Mouse (Mus musculus) hindbrain, embryonic 11.5 days (tissue): ENCODE measurements around the gene Wdr90. TPM values are rescaled to one million over a fixed set of nuclear protein-coding genes. Genes with fewer than 3 reads are reported as not detected.

Experiments
- ATAC-seq: fragments of 200-750 bp; cut with Nextera tagmentation; 2 replicates; pipeline ENCODE4 v1.8.0; 2017; ENCODE audit warnings: mild to moderate bottlenecking, moderate TSS enrichment, moderate library complexity; ENCODE audit not compliant: low FRiP score
- DNase-seq: peaks from one replicate; pipeline ENCODE4 v3.0.0-alpha.2; 2015; ENCODE audit warnings: low spot score
- H3K27ac ChIP-seq: fragments of 300-500 bp; sonication (generic); 2 replicates; pipeline ENCODE4 v1.5.1; 2014; ENCODE audit warnings: mild to moderate bottlenecking, low read depth, low read length
- H3K27me3 ChIP-seq: fragments of 300-500 bp; sonication (generic); 2 replicates; pipeline ENCODE4 v1.6.1; 2014; ENCODE audit warnings: mild to moderate bottlenecking, low read length, moderate library complexity, mixed read lengths; ENCODE audit not compliant: control insufficient read depth, insufficient read depth
- H3K36me3 ChIP-seq: fragments of 300-500 bp; sonication (generic); 2 replicates; pipeline ENCODE4 v1.6.1; 2014; ENCODE audit warnings: mild to moderate bottlenecking, low read length, moderate library complexity, mixed read lengths; ENCODE audit not compliant: control insufficient read depth, insufficient read depth
- H3K4me1 ChIP-seq: fragments of 300-500 bp; sonication (generic); replicated peaks from 2 replicates; pipeline ENCODE4 v1.6.1; 2014; ENCODE audit warnings: low read length, mixed read lengths; ENCODE audit not compliant: control insufficient read depth, insufficient read depth
- H3K4me2 ChIP-seq: fragments of 300-500 bp; sonication (generic); replicated peaks from 2 replicates; pipeline ENCODE4 v1.6.1; 2014; ENCODE audit warnings: mild to moderate bottlenecking, low read depth, low read length
- H3K4me3 ChIP-seq: fragments of 300-500 bp; sonication (generic); 2 replicates; pipeline ENCODE4 v1.5.1; 2014; ENCODE audit warnings: low read depth, low read length
- H3K9ac ChIP-seq: fragments of 300-500 bp; sonication (generic); 2 replicates; pipeline ENCODE4 v1.6.1; 2014; ENCODE audit warnings: low read depth, low read length
- H3K9me3 ChIP-seq: fragments of 300-500 bp; sonication (generic); 2 replicates; pipeline ENCODE4 v1.6.1; 2016; ENCODE audit warnings: low read length; ENCODE audit not compliant: control insufficient read depth
- WGBS: fragments of 180-500 bp; shearing (Covaris S2); extraction: QIAGEN DNeasy Blood & Tissue Kit; methylation state at CpG from one replicate; pipeline ENCODE4 v1.1.7; 2014; 5-methylcytosine and 5-hydroxymethylcytosine counted together
- polyA plus RNA-seq: library from polyadenylated mRNA; unstranded; fragments of >200 nt; fragmentation: Nextera tagmentation; extraction: Ambion mirVana; gene quantifications from 2 replicates; pipeline ENCODE4 v1.2.1, GENCODE M21; 2014

Gene Wdr90
- polyA plus RNA-seq, 1 experiment from 2014 or later: 13.4 TPM

- ATAC-seq (0 out of 2 replicates have a peak, but pooled peaks have one; percentile 8), DNase-seq (peak; percentile 73)
- H3K9ac ChIP-seq: peak within 1 kb of the TSS; percentile 68
- H3K4me3 ChIP-seq: peak within 1 kb of the TSS; percentile 31
- H3K9me3 ChIP-seq: no peaks in the 10 kb centered on the region
- H3K27me3 ChIP-seq: no peaks in the 10 kb centered on the region
- H3K36me3 ChIP-seq: peaks cover 26% of the 10 kb centered on the region
- WGBS: 3% methylated on average over 24 of the region's 29 CpGs
- peaks cover 29% of the 10 kb centered on the region for H3K4me1 ChIP-seq
- peak within 1 kb of the TSS; percentile 66 for H3K27ac ChIP-seq
- peak within 1 kb of the TSS; percentile 76 for H3K4me2 ChIP-seq
Observed at GRCm38 (mm10) chr17:25837076-25837410, 24.3 kb downstream of the Wdr90 start, which contains the start of gene Rhbdl1. Gene Rhbdl1, minus strand, starts transcription at chr17:25837295.

- Histone ChIP-seq H3K4me2 (peak overlapping the region; percentile 76), H3K9ac (peak overlapping the region; percentile 68), H3K27ac (peak overlapping the region; percentile 66), H3K27me3 (no peaks in the 10 kb centered on the region), H3K4me3 (peak overlapping the region; percentile 31), H3K9me3 (no peaks in the 10 kb centered on the region), H3K36me3 (peaks cover 23% of the 10 kb centered on the region), H3K4me1 (peaks cover 33% of the 10 kb centered on the region)
- no peak for ATAC-seq
- WGBS: 27% methylated on average over 21 of the region's 23 CpGs
- DNase-seq: no peak
Observed at GRCm38 (mm10) chr17:25836397-25837075, 24.8 kb downstream of the Wdr90 start.

- Histone ChIP-seq H3K4me3 (no peak overlapping the region; the same call in 1 of the 2 replicates), H3K27me3 (no peaks in the 10 kb centered on the region), H3K4me2 (peak overlapping the region; percentile 76; the same call in 1 of the 2 replicates), H3K4me1 (peaks cover 37% of the 10 kb centered on the region), H3K27ac (no peak overlapping the region), H3K36me3 (peaks cover 26% of the 10 kb centered on the region), H3K9me3 (no peaks in the 10 kb centered on the region), H3K9ac (no peak overlapping the region)
- ATAC-seq (no peak), DNase-seq (no peak)
- WGBS: 93% methylated on average over 16 of the region's 16 CpGs
Observed at GRCm38 (mm10) chr17:25835816-25836215, 25.5 kb downstream of the Wdr90 start.

- Histone ChIP-seq H3K4me1 (peaks cover 37% of the 10 kb centered on the region), H3K9ac (no peak overlapping the region), H3K36me3 (peaks cover 21% of the 10 kb centered on the region), H3K27ac (no peak overlapping the region), H3K9me3 (no peaks in the 10 kb centered on the region), H3K4me2 (peak overlapping the region; percentile 7; the same call in 1 of the 2 replicates), H3K27me3 (no peaks in the 10 kb centered on the region), H3K4me3 (no peak overlapping the region)
- WGBS: 90% methylated on average over 7 of the region's 7 CpGs
- no peak for ATAC-seq
- no peak for DNase-seq
Observed at GRCm38 (mm10) chr17:25835301-25835700, 26.0 kb downstream of the Wdr90 start.

GRCm38 (mm10) chr17:25834595-25835222 is 26.6 kb downstream of the Wdr90 start:
- H3K9ac ChIP-seq: no peak overlapping the region
- peak overlapping the region; percentile 91 for H3K4me2 ChIP-seq
- H3K27ac ChIP-seq: peak overlapping the region; percentile 24; the same call in 1 of the 2 replicates
- DNase-seq (no peak), ATAC-seq (no peak)
- peaks cover 16% of the 10 kb centered on the region for H3K36me3 ChIP-seq
- H3K27me3 ChIP-seq: no peaks in the 10 kb centered on the region
- H3K4me3 ChIP-seq: peak overlapping the region; percentile 83; the same call in 1 of the 2 replicates
- H3K9me3 ChIP-seq: no peaks in the 10 kb centered on the region
- H3K4me1 ChIP-seq: peaks cover 39% of the 10 kb centered on the region
- WGBS: 92% methylated on average over 12 of the region's 12 CpGs

- Histone ChIP-seq H3K27ac (peak overlapping the region; percentile 94), H3K9me3 (no peaks in the 10 kb centered on the region), H3K27me3 (no peaks in the 10 kb centered on the region), H3K36me3 (peaks cover 10% of the 10 kb centered on the region), H3K9ac (peak overlapping the region; percentile 79), H3K4me3 (peak overlapping the region; percentile 83), H3K4me1 (peaks cover 43% of the 10 kb centered on the region), H3K4me2 (peak overlapping the region; percentile 91)
- no peak for DNase-seq
- 60% methylated on average over 6 of the region's 6 CpGs for WGBS
- ATAC-seq: no peak
Observed at GRCm38 (mm10) chr17:25833961-25834594, 27.2 kb downstream of the Wdr90 start.

GRCm38 (mm10) chr17:25833291-25833663 is 28.0 kb downstream of the Wdr90 start, which contains the start of gene Stub1:
Gene Stub1, minus strand, starts transcription at chr17:25833404.
- peak within 1 kb of the TSS; percentile 79 for H3K9ac ChIP-seq
- peak; percentile 87 for DNase-seq
- peak within 1 kb of the TSS; percentile 83 for H3K4me3 ChIP-seq
- H3K9me3 ChIP-seq: no peaks in the 10 kb centered on the region
- ATAC-seq: peak; percentile 75
- peak within 1 kb of the TSS; percentile 91 for H3K4me2 ChIP-seq
- under 1% methylated on average over 24 of the region's 24 CpGs for WGBS
- no peaks in the 10 kb centered on the region for H3K27me3 ChIP-seq
- H3K27ac ChIP-seq: peak within 1 kb of the TSS; percentile 94
- H3K36me3 ChIP-seq: peaks cover 8% of the 10 kb centered on the region; the same call in 1 of the 2 replicates
- peaks cover 46% of the 10 kb centered on the region for H3K4me1 ChIP-seq

- H3K9ac ChIP-seq: peak overlapping the region; percentile 79
- peaks cover 45% of the 10 kb centered on the region for H3K4me1 ChIP-seq
- H3K27ac ChIP-seq: peak overlapping the region; percentile 94
- ATAC-seq (peak; percentile 90), DNase-seq (peak; percentile 99)
- H3K27me3 ChIP-seq: no peaks in the 10 kb centered on the region
- WGBS: 0% methylated on average over 71 of the region's 77 CpGs
- H3K9me3 ChIP-seq: no peaks in the 10 kb centered on the region
- H3K4me3 ChIP-seq: peak overlapping the region; percentile 83
- peak overlapping the region; percentile 91 for H3K4me2 ChIP-seq
- H3K36me3 ChIP-seq: peaks cover 8% of the 10 kb centered on the region; the same call in 1 of the 2 replicates
Observed at GRCm38 (mm10) chr17:25832436-25833290, 28.6 kb downstream of the Wdr90 start.
